Mouse (Mus musculus) ES-CJ7 (cell line): ENCODE results near the gene Dhx34.
"Not testable (repeated sequence)": the region's sequence is repeated elsewhere in the genome, so short reads cannot be mapped to it uniquely, and the experiment has no call there.

Experiments
- DNase-seq: peaks from one replicate; pipeline ENCODE4 v3.0.0; 2011; ENCODE audit warnings: low read depth, low spot score

Gene Dhx34

DNA sequence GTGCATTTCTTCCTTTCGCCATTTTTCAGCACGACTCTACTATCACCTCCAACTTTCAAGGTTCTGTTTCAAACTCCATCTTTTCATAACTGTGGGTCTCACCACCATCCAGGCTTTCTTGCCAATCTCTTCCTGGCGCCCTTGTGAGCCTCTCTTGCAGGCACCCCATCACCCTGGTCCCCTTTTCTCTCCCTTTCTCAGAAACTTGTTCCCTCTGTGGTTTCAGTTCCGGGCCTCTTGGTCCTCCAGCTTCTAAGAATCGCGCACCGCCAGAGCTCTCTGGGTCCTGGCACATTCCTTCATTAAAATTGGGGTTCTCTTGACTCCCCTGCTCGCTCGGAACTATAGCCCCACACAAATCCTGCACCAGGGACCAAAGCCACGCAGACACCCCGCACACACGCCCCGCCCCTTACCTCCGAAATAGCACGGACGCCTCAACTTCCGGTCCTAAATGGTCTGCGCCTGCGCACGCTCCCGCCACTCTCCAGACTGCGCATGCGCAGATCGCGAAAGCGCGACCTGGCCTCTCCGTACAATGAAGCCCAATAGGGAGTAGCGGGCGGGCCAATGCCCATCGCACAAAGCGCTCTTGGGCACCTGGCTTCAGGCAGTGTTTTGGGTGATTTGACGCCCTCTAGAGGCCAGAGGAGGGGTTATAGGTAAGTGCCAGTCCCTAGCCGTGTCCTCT, at the start of gene Dhx34:
Gene Dhx34 (minus strand): TSS at position 456 of the 691 bp plus-strand sequence.
- peak; percentile 99 for DNase-seq

GRCm38 (mm10) chr7:16271139-16271538, 49.3 kb upstream of the Dhx34 start:
- no peak for DNase-seq

DNA sequence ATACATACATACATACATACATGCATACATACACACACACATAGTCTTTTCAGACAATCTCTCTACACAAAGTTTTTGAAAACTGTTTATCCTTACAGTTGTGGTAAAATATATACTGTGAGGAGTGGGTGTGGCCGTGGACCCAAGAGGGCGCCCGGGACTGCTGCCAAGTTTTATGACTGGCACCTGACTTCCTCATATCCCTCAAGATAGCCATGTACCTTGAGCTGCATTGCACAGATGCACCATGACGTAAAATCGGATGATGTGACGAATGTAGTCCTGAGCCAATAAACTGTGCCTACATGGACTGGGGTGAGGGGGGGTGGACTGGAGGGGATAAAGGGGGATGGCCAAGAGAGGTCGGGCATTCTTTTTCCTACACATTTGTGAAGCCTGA, 44.8 kb upstream of the Dhx34 start:
- DNase-seq, result not testable (repeated sequence)

GRCm38 (mm10) chr7:16265856-16266255, 44.0 kb upstream of the Dhx34 start:
- DNase-seq, result no peak

DNA sequence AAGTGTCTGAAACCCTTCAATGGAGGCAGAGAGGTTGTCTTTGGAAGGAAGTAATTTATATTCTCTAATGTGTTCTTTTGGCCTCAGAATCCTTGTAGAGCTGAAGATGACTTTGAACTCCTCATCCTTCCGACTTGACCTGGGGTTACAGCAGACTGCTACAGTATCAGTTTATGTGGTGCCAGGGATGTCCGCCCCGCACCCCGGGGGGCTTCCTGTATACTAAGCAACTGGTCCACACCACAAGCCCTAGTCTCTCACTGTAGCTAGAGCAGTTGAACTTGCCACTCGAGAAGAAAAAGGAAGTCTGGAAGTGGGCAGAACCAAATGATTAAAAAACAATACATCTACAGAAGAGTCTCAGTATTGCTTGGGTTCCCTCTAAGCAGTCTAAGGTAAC, 42.0 kb upstream of the Dhx34 start:
- DNase-seq, result no peak

GRCm38 (mm10) chr7:16263015-16263787, 41.4 kb upstream of the Dhx34 start:
- DNase-seq, result peak; percentile 86

DNA sequence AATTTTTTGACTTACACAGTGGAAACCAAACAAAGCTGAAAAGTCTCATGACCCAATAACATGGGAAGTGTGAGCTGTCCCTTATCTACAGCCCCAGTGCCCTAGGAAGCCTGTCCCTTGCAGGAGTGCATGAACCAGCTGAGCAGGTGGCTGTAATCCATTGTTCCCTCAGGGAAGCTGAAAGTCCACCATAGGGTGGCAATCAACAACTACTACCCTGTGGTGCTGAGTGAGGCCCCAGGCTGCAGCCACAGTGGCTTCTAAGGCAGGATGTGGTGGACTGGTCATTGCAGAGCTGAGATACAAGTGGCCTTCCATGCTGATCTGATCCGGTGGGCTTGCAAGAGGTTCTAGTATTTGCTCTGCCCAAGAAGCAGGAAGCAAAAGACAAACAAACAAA, 39.3 kb upstream of the Dhx34 start:
- no peak for DNase-seq

- DNase-seq, result no peak
These were observed 37.3 kb upstream of the Dhx34 start, which contains the start of gene C5ar1 for GRCm38 (mm10) chr7:16259110-16259590. TSS of gene C5ar1 (minus strand) at chr7:16259540.

DNA sequence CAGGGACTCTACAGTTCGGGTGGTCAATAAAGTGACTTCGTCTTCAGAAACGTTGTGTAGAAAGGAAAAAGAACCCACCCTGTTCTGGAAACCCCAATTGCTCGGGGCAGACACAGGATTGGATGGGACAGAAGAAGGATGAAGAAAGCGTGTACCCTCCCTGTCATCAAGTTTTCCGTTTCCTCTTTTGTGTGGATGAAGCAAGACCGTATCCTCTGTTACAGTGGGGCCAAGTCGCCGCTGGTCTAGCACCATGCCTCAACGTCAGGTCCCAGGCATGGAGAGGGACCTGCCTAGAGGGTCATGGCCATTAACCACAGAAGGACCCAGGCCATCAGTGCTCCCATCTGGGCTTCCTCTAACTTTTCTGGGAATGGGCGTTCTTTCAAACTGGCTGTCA, 36.0 kb upstream of the Dhx34 start:
- DNase-seq, result no peak

GRCm38 (mm10) chr7:16255963-16256362, 34.1 kb upstream of the Dhx34 start:
- DNase-seq, result not testable (repeated sequence)

DNA sequence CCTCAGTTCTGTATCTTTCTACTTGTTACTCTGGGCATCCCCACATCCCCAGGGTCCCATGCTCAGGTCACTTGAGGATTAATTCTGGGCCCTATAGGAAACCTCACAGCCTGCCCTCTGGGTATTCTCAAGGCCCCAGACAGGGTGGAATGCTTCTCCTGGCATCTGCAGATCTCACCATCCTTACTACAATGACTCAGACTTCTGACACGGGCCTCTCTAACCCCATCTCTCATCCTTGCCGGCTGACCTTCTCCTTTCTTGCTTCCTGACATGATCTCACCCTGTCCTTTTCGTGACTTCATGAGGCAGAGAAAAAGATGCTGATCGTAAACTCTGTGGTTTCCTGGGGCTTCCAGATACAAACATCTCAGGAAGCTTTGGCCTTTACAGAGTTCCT, 32.4 kb upstream of the Dhx34 start:
- no peak for DNase-seq

DNA sequence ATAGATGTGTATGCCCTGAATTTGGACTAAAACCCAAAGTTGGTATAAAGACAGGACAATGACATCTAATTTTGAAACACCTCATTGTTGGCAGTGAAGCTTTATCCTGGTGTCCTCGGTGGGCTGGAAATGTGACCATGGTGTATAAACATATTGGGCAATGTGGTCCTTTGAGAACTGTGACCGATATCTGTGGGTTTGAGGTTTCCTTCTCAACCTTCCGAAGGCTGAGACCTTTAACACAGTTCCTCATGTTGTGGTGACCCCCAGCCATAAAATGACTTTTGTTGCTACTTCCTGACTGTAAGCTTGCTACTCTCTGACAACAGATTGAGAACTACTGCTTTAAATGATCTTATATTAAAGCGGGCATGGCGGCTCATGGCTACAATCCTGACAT, 28.9 kb upstream of the Dhx34 start:
- no peak for DNase-seq

GRCm38 (mm10) chr7:16245958-16246357, 24.1 kb upstream of the Dhx34 start:
- DNase-seq, result no peak

GRCm38 (mm10) chr7:16244067-16244466, 22.2 kb upstream of the Dhx34 start, which contains the start of gene C5ar2:
TSS of gene C5ar2 (minus strand) at chr7:16244154.
- DNase-seq, result no peak

- DNase-seq, result no peak
These were observed 20.4 kb upstream of the Dhx34 start for GRCm38 (mm10) chr7:16242198-16242597.

DNA sequence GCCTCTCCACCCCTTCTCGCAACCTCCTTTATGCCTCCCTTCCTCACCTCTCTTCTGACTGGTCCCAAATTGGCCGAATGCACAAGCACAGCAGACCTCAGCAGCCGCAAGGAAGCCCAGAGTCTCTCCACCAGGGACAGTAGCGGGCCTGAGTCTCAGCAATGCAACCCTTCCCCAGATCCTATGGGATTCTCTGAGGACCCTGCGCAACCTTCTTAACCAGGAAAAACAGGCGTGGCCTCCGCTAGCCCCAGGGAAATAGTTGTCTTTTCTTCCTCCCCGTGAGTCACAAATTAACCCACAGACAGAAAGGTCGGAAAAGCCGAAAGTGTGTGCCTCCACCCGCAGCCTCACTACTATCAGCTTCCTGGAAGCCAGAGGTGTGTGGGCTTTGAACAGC, 19.9 kb upstream of the Dhx34 start:
- DNase-seq, result peak; percentile 62

DNA sequence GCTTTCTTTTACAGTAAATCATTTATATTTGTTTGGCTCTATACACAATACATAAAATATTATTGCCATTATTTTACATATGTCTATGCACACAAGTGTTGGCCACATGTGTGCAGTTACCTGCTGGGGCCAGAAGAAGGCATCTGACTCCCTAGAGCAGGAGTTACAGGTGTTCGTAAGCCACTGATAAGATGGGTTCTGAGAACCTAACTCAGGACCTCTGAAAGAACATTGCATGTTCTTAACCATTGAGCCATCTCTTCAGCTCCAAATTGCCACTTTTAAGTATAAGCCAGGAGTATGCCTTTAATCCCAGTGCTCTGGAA, 19.1 kb upstream of the Dhx34 start:
- no peak for DNase-seq

GRCm38 (mm10) chr7:16240281-16240977, 18.6 kb upstream of the Dhx34 start:
- no peak for DNase-seq

DNA sequence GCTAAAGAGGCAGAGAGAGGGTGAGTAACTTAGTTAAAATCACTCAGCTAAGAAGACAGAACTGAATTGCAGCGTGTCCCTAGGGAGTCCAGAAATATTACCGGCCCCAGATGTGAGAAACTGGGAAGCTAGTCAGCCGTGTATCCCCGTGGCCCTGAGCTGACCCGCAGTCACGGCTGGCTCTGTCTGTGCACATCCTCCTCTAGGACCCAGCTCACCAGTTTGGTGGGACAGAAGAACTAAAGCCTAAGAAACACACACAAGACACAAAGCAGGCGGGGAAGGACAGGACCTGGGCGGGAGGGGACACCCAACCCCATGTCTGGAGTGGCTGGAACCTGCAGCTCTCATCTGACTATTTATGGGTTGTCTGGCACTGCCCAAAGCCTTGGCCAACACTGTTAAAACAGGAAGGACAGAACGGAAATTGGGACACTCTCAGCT, 17.7 kb upstream of the Dhx34 start:
- DNase-seq, result no peak

GRCm38 (mm10) chr7:16229869-16230268, 8.0 kb upstream of the Dhx34 start:
- DNase-seq, result peak; percentile 66

GRCm38 (mm10) chr7:16213986-16214385, 7.9 kb downstream of the Dhx34 start:
- peak; percentile 51 for DNase-seq

DNA sequence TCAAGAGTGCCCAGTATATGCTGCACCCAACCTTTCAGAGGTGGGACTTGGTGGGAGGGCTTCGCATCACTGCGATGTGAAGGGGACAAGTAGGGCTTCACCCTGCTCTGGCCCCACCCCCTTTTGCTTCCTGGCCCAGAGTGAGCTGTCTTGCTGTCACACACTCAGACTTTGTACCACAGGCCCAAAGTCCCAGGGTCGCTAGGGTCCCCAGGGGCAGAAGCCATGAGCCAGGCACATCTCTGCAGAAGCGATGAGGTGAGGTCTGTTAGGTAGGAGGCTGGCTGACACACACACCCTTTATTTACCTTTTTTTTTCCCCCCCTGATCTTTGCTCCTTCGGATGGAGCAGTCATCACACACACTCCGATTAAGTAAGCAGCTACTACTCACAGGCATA, 8.6 kb downstream of the Dhx34 start:
- no peak for DNase-seq
